Mouse (Mus musculus) right cerebral cortex, postnatal 10 days (tissue): Measurements from ENCODE around the gene 5330417H12Rik.

ENCODE experiments used
- DNase-seq, 2 experiments: peaks; one replicate each; pipeline ENCODE4 v3.0.0; 2021; ENCODE audit warnings: low spot score in 2 of 2

5330417H12Rik gene

GRCm38 (mm10) chr7:107625781-107626180 is 820 bp upstream of the 5330417H12Rik start:
- no peak for DNase-seq

GRCm38 (mm10) chr7:107624432-107624831 is 529 bp downstream of the 5330417H12Rik start:
- no peak for DNase-seq

- no peak for DNase-seq
Observed at GRCm38 (mm10) chr7:107620137-107620536, 4.8 kb downstream of the 5330417H12Rik start.

DNA sequence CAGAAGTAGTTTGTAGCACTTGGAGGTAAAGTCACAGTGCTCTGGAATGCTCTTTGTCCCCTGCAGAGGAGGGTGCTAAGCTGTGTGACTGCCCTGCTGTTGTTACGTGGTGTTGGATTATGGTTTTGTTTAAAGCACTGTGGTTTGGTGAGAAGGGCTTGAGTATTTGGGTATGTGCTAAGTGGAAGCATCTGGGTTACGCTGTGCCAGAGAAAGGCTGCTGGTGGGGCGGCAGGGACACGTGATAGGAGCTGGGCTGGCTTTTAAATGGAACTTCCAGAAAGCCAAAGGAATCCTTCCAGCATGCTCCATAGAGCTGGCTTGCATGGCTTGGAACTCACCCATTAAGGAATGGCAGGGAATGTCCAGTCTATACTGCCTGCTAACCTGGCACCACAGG is 5.7 kb downstream of the 5330417H12Rik start:
- no peak for DNase-seq

DNA sequence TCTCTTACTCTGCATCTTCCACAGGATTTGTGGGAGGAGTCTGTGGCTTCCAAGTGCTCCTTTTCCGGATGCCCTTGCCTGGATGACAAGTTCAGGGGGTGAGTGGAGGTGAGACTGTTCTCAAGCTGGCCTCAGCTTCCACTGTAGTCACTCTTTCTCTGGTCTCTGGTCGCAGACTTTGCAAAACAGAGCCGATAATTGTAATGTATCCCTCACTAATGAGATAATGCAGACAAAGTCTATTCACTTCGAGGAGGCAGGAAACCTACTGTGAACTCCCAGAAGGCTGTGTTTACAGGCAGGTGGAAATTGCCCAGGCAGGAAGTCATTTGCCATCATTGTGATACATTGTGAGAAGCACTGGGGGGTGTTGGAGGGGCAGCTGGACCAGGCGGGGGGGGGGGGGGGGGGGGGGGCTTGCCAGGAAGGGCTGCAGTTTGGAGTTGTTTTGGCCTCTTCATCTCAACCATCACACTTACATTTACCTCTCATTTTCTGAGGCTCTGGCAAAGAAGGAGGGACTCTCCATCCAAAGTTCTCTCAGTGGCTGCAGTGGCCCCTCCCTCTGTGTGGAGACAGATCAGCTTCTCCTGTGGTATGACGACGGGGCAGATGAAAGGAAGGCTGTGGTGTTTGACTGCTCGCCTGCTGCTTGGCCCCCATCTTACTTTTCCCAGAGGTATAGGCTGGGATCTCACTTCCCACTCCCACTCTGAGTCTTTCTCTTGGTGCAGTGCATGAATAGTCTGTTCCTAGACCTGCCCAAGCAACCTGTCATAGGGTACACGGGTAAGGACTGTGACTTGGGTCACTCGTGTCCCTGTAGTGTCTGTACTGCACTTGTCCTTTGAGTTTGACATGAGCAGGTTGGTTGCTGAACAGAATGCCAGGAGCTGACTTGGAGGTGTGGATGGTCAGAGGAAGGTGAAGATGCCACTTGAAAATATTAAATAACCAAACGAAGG is 6.7 kb downstream of the 5330417H12Rik start:
- no peak for DNase-seq

DNA sequence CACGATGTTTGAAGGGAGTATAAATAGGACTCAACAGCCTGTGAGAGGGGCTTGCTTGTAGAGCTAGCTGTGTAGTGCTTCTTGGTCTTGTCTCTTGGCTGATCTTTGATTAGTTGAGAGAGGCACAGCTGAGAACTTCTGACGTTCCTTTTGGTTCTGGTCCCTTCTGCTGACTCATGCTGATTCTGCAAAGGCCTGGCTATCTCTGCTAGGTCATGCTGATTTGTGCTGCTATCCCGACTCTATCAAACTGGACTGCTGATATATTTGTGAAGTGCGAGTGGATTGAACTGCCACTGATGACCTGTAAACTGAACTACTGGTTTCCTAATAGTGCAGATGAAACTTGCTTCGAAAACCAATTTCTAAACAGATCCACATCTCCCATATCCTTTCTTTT is 14.1 kb downstream of the 5330417H12Rik start:
- DNase-seq = no peak

- DNase-seq = no peak
Observed at GRCm38 (mm10) chr7:107609622-107610255, 15.2 kb downstream of the 5330417H12Rik start.

GRCm38 (mm10) chr7:107607766-107608165 is 17.2 kb downstream of the 5330417H12Rik start:
- DNase-seq = no peak

DNA sequence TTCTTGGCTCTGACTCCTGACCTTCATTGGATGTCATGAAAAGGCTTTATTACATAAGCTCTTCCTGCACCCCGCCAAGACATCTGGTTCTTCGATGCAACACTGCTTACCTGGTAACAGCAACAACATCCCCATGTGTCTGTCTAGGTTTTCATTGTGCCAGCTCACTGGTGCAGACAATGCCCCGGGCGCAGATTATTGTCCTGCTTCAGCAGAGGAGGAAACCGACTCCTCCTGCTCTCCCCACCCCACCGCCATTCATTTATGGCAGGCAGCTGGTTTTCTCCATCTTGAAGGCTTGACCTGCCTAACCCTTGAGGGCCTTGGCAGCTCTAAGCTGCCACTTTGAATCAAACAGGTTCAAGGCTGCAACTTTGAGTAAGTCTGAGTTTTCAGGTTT is 22.0 kb downstream of the 5330417H12Rik start:
- no peak for DNase-seq

DNA sequence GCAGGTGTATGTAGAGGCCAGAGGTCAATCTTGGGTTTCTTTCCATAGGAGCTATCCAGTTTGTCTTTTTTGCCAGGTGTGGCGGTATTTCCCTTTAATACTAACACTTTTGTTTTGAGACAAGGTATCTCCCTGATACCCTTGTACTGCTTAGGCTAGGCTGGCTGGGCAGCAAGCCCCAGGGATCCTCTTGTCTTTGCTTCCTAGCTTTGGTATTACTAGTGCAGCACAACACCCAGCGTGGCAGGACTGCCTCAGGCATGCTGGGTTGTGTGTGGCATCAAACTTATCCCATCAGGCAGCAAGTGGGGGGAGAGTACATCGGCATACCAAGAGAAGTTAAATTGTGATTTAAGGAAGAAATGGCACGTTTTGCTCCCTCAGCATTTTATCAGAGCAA is 22.5 kb downstream of the 5330417H12Rik start:
- DNase-seq = no peak

DNA sequence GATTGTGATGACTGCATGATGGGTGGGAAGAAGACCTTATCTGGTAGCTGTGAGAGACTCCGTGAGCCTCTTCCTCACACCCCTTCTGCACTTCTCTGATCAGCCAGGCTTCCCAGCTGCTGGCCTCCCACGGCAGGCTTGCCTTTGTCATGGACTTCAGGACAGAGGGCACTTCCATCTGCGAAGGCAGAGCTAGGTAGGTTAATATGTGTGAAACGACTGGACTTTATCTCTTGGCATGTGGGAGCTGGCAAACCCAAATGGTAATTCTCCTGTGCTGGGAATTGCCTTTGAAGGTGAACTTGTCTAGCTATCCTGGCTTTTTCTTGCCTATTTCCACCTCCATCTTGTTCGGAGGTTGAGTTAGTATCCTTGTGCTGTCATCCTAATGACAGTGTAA is 24.3 kb downstream of the 5330417H12Rik start:
- DNase-seq = no peak

GRCm38 (mm10) chr7:107597956-107598355 is 27.0 kb downstream of the 5330417H12Rik start:
- DNase-seq = no peak

GRCm38 (mm10) chr7:107596753-107597152 is 28.2 kb downstream of the 5330417H12Rik start:
- DNase-seq = no peak

- DNase-seq = no peak
Observed at GRCm38 (mm10) chr7:107595426-107595825, 29.5 kb downstream of the 5330417H12Rik start.

DNA sequence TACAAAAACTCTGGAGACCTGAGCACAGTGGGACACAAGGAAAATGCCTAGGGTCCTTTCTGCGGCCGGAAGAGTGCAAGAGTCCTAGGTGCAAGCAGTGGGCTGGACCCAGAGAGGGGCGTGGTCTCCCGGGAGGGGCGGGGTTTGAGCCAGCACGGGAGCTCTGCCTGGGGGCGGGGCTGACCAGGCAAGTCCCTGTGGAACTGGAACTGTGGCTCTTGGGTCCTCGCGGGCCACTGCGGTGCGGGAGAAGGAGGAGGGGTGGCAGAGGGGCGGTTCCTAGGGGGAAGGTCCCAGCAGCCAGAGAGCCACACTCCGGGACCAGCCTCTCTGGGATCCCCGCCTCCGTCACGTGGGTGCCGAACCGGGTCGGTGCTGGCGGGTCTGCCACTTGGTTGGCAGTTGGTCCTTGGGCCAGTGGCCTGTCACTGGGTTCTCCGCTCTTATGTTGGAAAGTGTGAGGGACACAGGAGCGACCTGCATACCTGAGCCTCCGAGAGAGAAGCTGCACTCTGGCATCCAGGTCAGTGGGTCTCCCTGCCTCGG is 30.0 kb downstream of the 5330417H12Rik start, which contains the start of gene Ppfibp2:
TSS of gene Ppfibp2 (plus strand) at position 351 of the 546 bp plus-strand sequence.
- peak; percentile 86 for DNase-seq

DNA sequence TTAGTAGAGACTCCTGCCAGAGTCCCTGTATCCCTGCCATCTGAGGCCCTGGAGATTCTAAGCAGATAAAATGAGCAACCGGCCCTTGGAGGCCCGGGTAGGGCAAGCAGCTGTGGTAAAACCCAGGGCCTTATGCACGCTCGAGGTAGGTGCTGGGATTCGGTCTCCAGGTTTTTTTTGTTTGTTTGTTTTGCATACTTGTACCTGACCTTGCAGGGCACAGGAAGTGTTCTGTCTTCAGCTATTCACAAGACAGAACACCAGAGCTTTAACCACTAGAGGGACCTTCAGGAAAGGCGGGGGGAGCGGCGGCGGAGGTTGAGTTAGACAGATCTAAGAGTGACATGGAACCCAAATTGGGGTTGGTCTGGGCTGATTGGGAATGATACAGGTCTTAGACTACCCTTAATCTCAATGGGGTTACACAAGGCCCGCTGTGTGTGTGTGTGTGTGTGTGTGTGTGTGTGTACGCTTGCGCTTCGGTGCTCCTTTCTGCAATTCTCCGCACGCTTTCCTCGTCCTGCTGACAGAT is 30.6 kb downstream of the 5330417H12Rik start:
- peak; percentile 51 to 53 for DNase-seq

DNA sequence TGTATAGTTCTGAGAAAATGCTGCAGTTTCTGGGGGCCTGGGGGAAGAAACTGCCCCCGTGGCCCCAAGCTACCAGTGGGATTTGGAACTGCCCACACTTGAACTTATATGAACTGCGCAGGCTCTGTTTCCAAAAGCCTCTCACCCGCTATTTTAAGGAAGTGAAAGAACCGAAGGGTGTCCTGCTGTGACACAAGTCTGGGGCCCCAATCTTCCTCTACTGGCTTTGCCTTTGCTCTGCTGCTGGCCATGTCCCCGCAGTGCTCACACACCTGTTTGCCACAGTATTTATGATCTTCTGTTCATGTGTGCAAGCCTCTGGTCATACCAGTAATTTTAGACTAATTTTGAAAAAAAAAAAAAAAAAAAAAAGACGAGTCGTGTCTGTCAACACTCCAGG is 31.1 kb downstream of the 5330417H12Rik start:
- DNase-seq = peak in 1 of 2 experiments; percentile 22

GRCm38 (mm10) chr7:107592641-107593040 is 32.3 kb downstream of the 5330417H12Rik start:
- peak in 1 of 2 experiments; percentile 25 for DNase-seq

GRCm38 (mm10) chr7:107574276-107574675 is 50.7 kb downstream of the 5330417H12Rik start:
- no peak for DNase-seq
